Mouse (Mus musculus) kidney, postnatal 36 days (tissue): Measurements from ENCODE around the gene Gldc.

Experiments
- DNase-seq, 2 experiments: peaks; one replicate each; pipeline ENCODE4 v3.0.0; 2021 to 2022; ENCODE audit warnings: mixed read lengths in 2 of 2

Gldc gene

GRCm38 (mm10) chr19:30157031-30157687 is 18.1 kb downstream of the Gldc start:
- DNase-seq: no peak

- no peak for DNase-seq
Measured at GRCm38 (mm10) chr19:30153729-30154128, 21.5 kb downstream of the Gldc start.

- DNase-seq: no peak
Measured at GRCm38 (mm10) chr19:30151290-30151689, 23.9 kb downstream of the Gldc start.

- DNase-seq: no peak
Measured at GRCm38 (mm10) chr19:30149238-30149805, 25.9 kb downstream of the Gldc start.

- DNase-seq: no peak
Measured at GRCm38 (mm10) chr19:30147306-30147705, 27.9 kb downstream of the Gldc start.

GRCm38 (mm10) chr19:30146761-30147160 is 28.5 kb downstream of the Gldc start:
- no peak for DNase-seq

- DNase-seq: no peak
Measured at GRCm38 (mm10) chr19:30145106-30145505, 30.1 kb downstream of the Gldc start.

GRCm38 (mm10) chr19:30136308-30136707 is 38.9 kb downstream of the Gldc start:
- no peak for DNase-seq

GRCm38 (mm10) chr19:30128177-30128576 is 47.1 kb downstream of the Gldc start:
- DNase-seq: peak in 1 of 2 experiments; percentile 19

- no peak for DNase-seq
Measured at GRCm38 (mm10) chr19:30125670-30126059, 49.6 kb downstream of the Gldc start.

- DNase-seq: no peak
Measured at GRCm38 (mm10) chr19:30124999-30125669, 50.1 kb downstream of the Gldc start.

- DNase-seq: peak; percentile 47 to 62
Measured at GRCm38 (mm10) chr19:30118344-30119312, 56.6 kb downstream of the Gldc start.

- DNase-seq: no peak
Measured at GRCm38 (mm10) chr19:30117775-30118174, 57.5 kb downstream of the Gldc start.

GRCm38 (mm10) chr19:30117241-30117640 is 58.0 kb downstream of the Gldc start:
- DNase-seq: no peak

GRCm38 (mm10) chr19:30115606-30116005 is 59.6 kb downstream of the Gldc start:
- no peak for DNase-seq

GRCm38 (mm10) chr19:30114919-30115441 is 60.2 kb downstream of the Gldc start:
- no peak for DNase-seq

- DNase-seq: no peak
Measured at GRCm38 (mm10) chr19:30112961-30113688, 62.1 kb downstream of the Gldc start.

- DNase-seq: no peak
Measured at GRCm38 (mm10) chr19:30111421-30111820, 63.8 kb downstream of the Gldc start.

- no peak for DNase-seq
Measured at GRCm38 (mm10) chr19:30109122-30109521, 66.1 kb downstream of the Gldc start.

- no peak for DNase-seq
Measured at GRCm38 (mm10) chr19:30108616-30109015, 66.6 kb downstream of the Gldc start.

- no peak for DNase-seq
Measured at GRCm38 (mm10) chr19:30107221-30107845, 67.9 kb downstream of the Gldc start.
